Mouse (Mus musculus): ENCODE data around the gene Gm2956.
A peak's percentile ranks its signal among the peaks of the same experiment; 100 is the strongest.
"Not testable (repeated sequence)": the region's sequence is repeated elsewhere in the genome, so short reads cannot be mapped to it uniquely, and the experiment has no call there.

The Gm2956 gene

GRCm38 (mm10) chr14:3332087-3332677 is at the start of gene Gm2956:
Gene Gm2956, plus strand, starts transcription at chr14:3332627.
- not testable (repeated sequence) for DNase-seq (ENCODE audit: low read depth, low spot score)

GRCm38 (mm10) chr14:3333406-3333805 is 979 bp downstream of the Gm2956 start:
- peak; percentile 2 for DNase-seq (ENCODE audit: low read depth, low spot score)

GRCm38 (mm10) chr14:3394793-3395192 is 62.4 kb downstream of the Gm2956 start, which contains the start of gene Gm10413:
Gene Gm10413, plus strand, starts transcription at chr14:3395093.
- not testable (repeated sequence) for DNase-seq (ENCODE audit: low read depth, low spot score)
